Mouse (Mus musculus) spleen, adult 2 months (tissue): Measurements from ENCODE around the gene Pxk.

ENCODE experiments used
- CTCF ChIP-seq: fragments of 200-500 bp; IDR thresholded peaks from 2 replicates; pipeline ENCODE4 v1.5.1; 2011; ENCODE audit warnings: mild to moderate bottlenecking, inconsistent platforms; ENCODE audit not compliant: insufficient read depth, insufficient read length, insufficient replicate concordance; ENCODE audit errors: extremely low read depth
- POLR2A ChIP-seq: fragments of 200-500 bp; IDR thresholded peaks from 2 replicates; pipeline ENCODE4 v1.6.1; 2011; ENCODE audit warnings: low read depth, low read length, inconsistent platforms

DNA sequence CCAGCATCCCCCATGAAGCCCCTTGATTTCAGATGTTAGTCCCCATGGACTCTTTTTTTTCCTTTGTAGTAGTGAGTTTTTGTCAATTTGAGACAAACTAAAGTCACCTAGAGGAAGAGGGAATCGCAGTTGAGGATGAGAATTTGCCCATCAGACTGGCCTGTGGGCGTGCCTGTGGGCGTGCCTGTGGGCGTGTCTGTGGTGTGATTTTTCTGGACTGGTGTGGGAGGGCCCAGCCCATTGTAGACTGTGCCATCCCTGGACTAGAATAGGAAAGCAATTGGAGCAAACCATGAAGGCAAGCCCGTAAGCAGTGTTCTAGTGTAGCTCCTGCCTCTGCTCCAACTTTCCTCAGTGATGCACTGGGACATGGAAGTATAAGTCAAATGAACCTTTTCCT lies 78.2 kb downstream of the Pxk start:
- TF ChIP-seq CTCF (no peak), POLR2A (no peak)
